Mouse (Mus musculus) stomach, embryonic 14.5 days (tissue): ENCODE results near the gene Ccdc51. TPM values are rescaled to one million over a fixed set of nuclear protein-coding genes. Genes with fewer than 3 reads are reported as not detected.
"Not testable (repeated sequence)": the region's sequence is repeated elsewhere in the genome, so short reads cannot be mapped to it uniquely, and the experiment has no call there.

Source experiments
- ATAC-seq: fragments of 200-750 bp; cut with Nextera tagmentation; 2 replicates; pipeline ENCODE4 v1.8.0; 2017; ENCODE audit warnings: low read depth, moderate TSS enrichment; ENCODE audit not compliant: insufficient number of reproducible peaks, insufficient read depth, low FRiP score
- H3K27ac ChIP-seq: fragments of 300-500 bp; sonication (generic); 2 replicates; pipeline ENCODE4 v1.5.1; 2014; ENCODE audit warnings: mild to moderate bottlenecking, low read length, moderate library complexity, mixed read lengths
- H3K27me3 ChIP-seq: fragments of 300-500 bp; sonication (generic); 2 replicates; pipeline ENCODE4 v1.6.1; 2014; ENCODE audit warnings: low read length, control low read depth, mixed read lengths; ENCODE audit not compliant: control insufficient read depth, insufficient read depth
- H3K36me3 ChIP-seq: fragments of 300-500 bp; sonication (generic); 2 replicates; pipeline ENCODE4 v1.6.1; 2014; ENCODE audit warnings: mild to moderate bottlenecking, control low read depth, low read length, moderate library complexity, mixed read lengths; ENCODE audit not compliant: control insufficient read depth, insufficient read depth
- H3K4me1 ChIP-seq: fragments of 300-500 bp; sonication (generic); 2 replicates; pipeline ENCODE4 v1.6.1; 2014; ENCODE audit warnings: low read length, control low read depth, mixed read lengths; ENCODE audit not compliant: control insufficient read depth, insufficient read depth
- H3K4me2 ChIP-seq: fragments of 300-500 bp; sonication (generic); replicated peaks from 2 replicates; pipeline ENCODE4 v1.6.1; 2014; ENCODE audit warnings: low read depth, low read length, control low read depth
- H3K4me3 ChIP-seq: fragments of 300-500 bp; sonication (generic); 2 replicates; pipeline ENCODE4 v1.5.1; 2014; ENCODE audit warnings: low read depth, low read length, control low read depth
- H3K9ac ChIP-seq: fragments of 300-500 bp; sonication (generic); replicated peaks from 2 replicates; pipeline ENCODE4 v1.6.1; 2014; ENCODE audit warnings: low read depth, mild to moderate bottlenecking, control low read depth, low read length, moderate library complexity, mixed read lengths
- H3K9me3 ChIP-seq: fragments of 300-500 bp; sonication (generic); 2 replicates; pipeline ENCODE4 v1.6.1; 2016; ENCODE audit warnings: low read depth, low read length, control low read depth; ENCODE audit not compliant: control insufficient read depth
- WGBS: fragments of 180-500 bp; shearing (Covaris S2); extraction: QIAGEN DNeasy Blood & Tissue Kit; methylation state at CpG from one replicate; pipeline ENCODE4 v1.1.7; 2014; 5-methylcytosine and 5-hydroxymethylcytosine counted together
- polyA plus RNA-seq: library from polyadenylated mRNA; unstranded; fragments of >200 nt; fragmentation: Nextera tagmentation; extraction: Ambion mirVana; gene quantifications from 2 replicates; pipeline ENCODE4 v1.2.1, GENCODE M21; 2014

The Ccdc51 gene
- polyA plus RNA-seq, 1 experiment from 2014 or later: 13.1 TPM

- Histone ChIP-seq H3K36me3 (no peaks in the 10 kb centered on the region), H3K9ac (no peak overlapping the region), H3K27me3 (no peaks in the 10 kb centered on the region), H3K27ac (no peak overlapping the region), H3K4me3 (no peak overlapping the region), H3K4me1 (no peaks in the 10 kb centered on the region), H3K4me2 (no peak overlapping the region), H3K9me3 (no peaks in the 10 kb centered on the region)
- no peak for ATAC-seq
- 57% methylated on average over 3 of the region's 3 CpGs for WGBS
These were observed 43.2 kb downstream of the Ccdc51 start for GRCm38 (mm10) chr9:109125481-109125880.

- Histone ChIP-seq H3K36me3 (no peaks in the 10 kb centered on the region), H3K9me3 (no peaks in the 10 kb centered on the region), H3K4me2 (no peak overlapping the region), H3K9ac (no peak overlapping the region), H3K4me3 (no peak overlapping the region), H3K27me3 (no peaks in the 10 kb centered on the region), H3K27ac (no peak overlapping the region), H3K4me1 (no peaks in the 10 kb centered on the region)
- 73% methylated on average over 4 of the region's 4 CpGs for WGBS
- ATAC-seq: no peak
These were observed 44.8 kb downstream of the Ccdc51 start for GRCm38 (mm10) chr9:109127076-109127475.

- no peaks in the 10 kb centered on the region for H3K4me1 ChIP-seq
- no peak overlapping the region for H3K27ac ChIP-seq
- no peak overlapping the region for H3K4me2 ChIP-seq
- H3K9ac ChIP-seq: no peak overlapping the region
- no peaks in the 10 kb centered on the region for H3K9me3 ChIP-seq
- 48% methylated on average over 3 of the region's 3 CpGs for WGBS
- H3K27me3 ChIP-seq: no peaks in the 10 kb centered on the region
- ATAC-seq: no peak
- H3K4me3 ChIP-seq: no peak overlapping the region
- H3K36me3 ChIP-seq: no peaks in the 10 kb centered on the region
These were observed 45.9 kb downstream of the Ccdc51 start for GRCm38 (mm10) chr9:109128211-109128610.

- WGBS: 81% methylated on average over 5 of the region's 5 CpGs
- no peaks in the 10 kb centered on the region for H3K9me3 ChIP-seq
- no peak for ATAC-seq
- no peak overlapping the region for H3K4me2 ChIP-seq
- no peaks in the 10 kb centered on the region for H3K4me1 ChIP-seq
- H3K27me3 ChIP-seq: no peaks in the 10 kb centered on the region
- H3K27ac ChIP-seq: no peak overlapping the region
- H3K4me3 ChIP-seq: no peak overlapping the region
- H3K9ac ChIP-seq: no peak overlapping the region
- no peaks in the 10 kb centered on the region for H3K36me3 ChIP-seq
These were observed 47.8 kb downstream of the Ccdc51 start for GRCm38 (mm10) chr9:109130076-109130475.

- WGBS: 64% methylated on average over 4 of the region's 4 CpGs
These were observed 58.1 kb downstream of the Ccdc51 start for GRCm38 (mm10) chr9:109140414-109140813.

More at GRCm38 (mm10) chr9:109140414-109140813, 58.1 kb downstream of the Ccdc51 start:
- H3K27me3 ChIP-seq, H3K36me3 ChIP-seq, H3K9me3 ChIP-seq, H3K4me3 ChIP-seq, H3K9ac ChIP-seq, H3K4me2 ChIP-seq, ATAC-seq, H3K27ac ChIP-seq, H3K4me1 ChIP-seq: not testable (repeated sequence)

Other genes starting within 250 kb of the Ccdc51 start
- 17.8 and 19.1 TPM in 2 replicates for gene Slc26a6, start 229.2 kb upstream of the Ccdc51 start, polyA plus RNA-seq
- not detected in 2 replicates for gene Tmem89, start 167.9 kb upstream of the Ccdc51 start, polyA plus RNA-seq
- 456 and 466 TPM in 2 replicates for gene Uqcrc1, start 145.9 kb upstream of the Ccdc51 start, polyA plus RNA-seq
- gene Col7a1, start 128.9 kb upstream of the Ccdc51 start, polyA plus RNA-seq: 4.1 and 4.5 TPM in 2 replicates
- 0.45 TPM in 1 of 2 replicates, not detected in the other for gene Ucn2, start 96.5 kb upstream of the Ccdc51 start, polyA plus RNA-seq
- gene Pfkfb4, start 90.7 kb upstream of the Ccdc51 start, polyA plus RNA-seq: 7.9 and 8.5 TPM in 2 replicates
- gene Shisa5, start 43.9 kb upstream of the Ccdc51 start, polyA plus RNA-seq: 75.0 and 84.4 TPM in 2 replicates
- 11.6 and 12.2 TPM in 2 replicates for gene Trex1, start 22.8 kb upstream of the Ccdc51 start, polyA plus RNA-seq
- 27.2 and 29.3 TPM in 2 replicates for gene Atrip, start 8.4 kb upstream of the Ccdc51 start, polyA plus RNA-seq
- 633 and 676 TPM in 2 replicates for gene Tma7, start 94 bp downstream of the Ccdc51 start, polyA plus RNA-seq
- gene Plxnb1, start 12.9 kb downstream of the Ccdc51 start, polyA plus RNA-seq: 15.8 and 17.5 TPM in 2 replicates
- not detected in 2 replicates for gene Fbxw21, start 79.5 kb downstream of the Ccdc51 start, polyA plus RNA-seq
- not detected in 2 replicates for gene Fbxw13, start 113.5 kb downstream of the Ccdc51 start, polyA plus RNA-seq
- gene Fbxw20, start 152.3 kb downstream of the Ccdc51 start, polyA plus RNA-seq: not detected in 2 replicates
- gene Fbxw14, start 205.2 kb downstream of the Ccdc51 start, polyA plus RNA-seq: not detected in 2 replicates